Mouse (Mus musculus): ENCODE results near the gene Slc38a8.

GRCm38 (mm10) chr8:119436933-119437332, 64.6 kb downstream of the Slc38a8 start:
- TF ChIP-seq CTCF (IDR thresholded peaks at IDR 0.05; ENCODE audit: low read depth, low read length) (no peak), GATA1 (IDR thresholded peaks at IDR 0.05; ENCODE audit: borderline replicate concordance, low read length) (no peak)

All from G1E (cell line).